Mouse (Mus musculus) heart, adult 2 months (tissue): ENCODE results near the gene Tmem50a.

Experiments used
- EP300 ChIP-seq: fragments of 200-500 bp; IDR thresholded peaks from 2 replicates; pipeline ENCODE4 v1.6.1; 2011; ENCODE audit warnings: low read depth, low read length, control low read depth; ENCODE audit not compliant: insufficient read depth
- POLR2A ChIP-seq: fragments of 200-500 bp; IDR thresholded peaks from 2 replicates; pipeline ENCODE4 v1.6.1; 2011; ENCODE audit warnings: mild to moderate bottlenecking, low read depth, low read length, control low read depth; ENCODE audit not compliant: insufficient read depth

- no peak for TF ChIP-seq POLR2A
- TF ChIP-seq EP300 = no peak
Measured at GRCm38 (mm10) chr4:134897256-134897655, 17.6 kb downstream of the Tmem50a start.
